Mouse (Mus musculus) cortical plate, adult 2 months (tissue): Measurements from ENCODE around the gene Rom1.
"Not testable (repeated sequence)": the region's sequence is repeated elsewhere in the genome, so short reads cannot be mapped to it uniquely, and the experiment has no call there.

Source experiments
- CTCF ChIP-seq: fragments of 200-500 bp; IDR thresholded peaks from 2 replicates; pipeline ENCODE4 v1.5.1; 2011; ENCODE audit warnings: mild to moderate bottlenecking, control low read depth, low read length; ENCODE audit not compliant: insufficient read depth; ENCODE audit errors: extremely low read depth
- POLR2A ChIP-seq: fragments of 200-500 bp; IDR thresholded peaks from 2 replicates; pipeline ENCODE4 v1.6.1; 2011; ENCODE audit warnings: mild to moderate bottlenecking, low read length, control low read depth; ENCODE audit not compliant: insufficient read depth; ENCODE audit errors: extremely low read depth

GRCm38 (mm10) chr19:8972491-8972890 lies 43.3 kb upstream of the Rom1 start:
- TF ChIP-seq POLR2A, CTCF: not testable (repeated sequence)
